Mouse (Mus musculus): ENCODE measurements around the gene A730071L15Rik.

The A730071L15Rik gene

GRCm38 (mm10) chr11:6180811-6181399 is 18.9 kb upstream of the A730071L15Rik start:
- in situ Hi-C loops (cut with MboI; ENCODE audit: unreplicated experiment in 2 of 2): loop anchor here (10.0 kb wide), 2 partner anchors 156 to 666 kb away; no protein-coding TSS in a partner anchor

DNA sequence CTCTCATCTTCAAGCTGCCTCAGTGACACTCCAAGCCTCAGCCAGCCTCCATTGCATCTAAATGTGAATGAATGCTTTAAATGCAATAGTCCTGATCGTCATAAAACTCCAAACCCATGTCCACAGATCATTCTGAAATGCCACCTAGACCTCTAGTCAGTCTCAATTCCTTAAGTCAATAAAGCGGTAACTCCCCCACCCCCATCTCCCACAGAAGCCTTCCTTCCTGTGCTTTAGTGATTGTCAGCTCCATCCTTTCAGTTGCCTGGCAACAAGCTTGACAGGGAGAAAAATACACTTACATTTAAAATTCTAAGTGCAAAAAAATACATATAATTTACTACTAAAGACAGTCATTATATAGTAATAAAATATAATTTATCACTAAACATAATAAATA is 16.6 kb upstream of the A730071L15Rik start:
- in situ Hi-C loops (cut with MboI; ENCODE audit: unreplicated experiment in 2 of 2): loop anchor here (10.0 kb wide), 2 partner anchors 158 to 668 kb away; no protein-coding TSS in a partner anchor

DNA sequence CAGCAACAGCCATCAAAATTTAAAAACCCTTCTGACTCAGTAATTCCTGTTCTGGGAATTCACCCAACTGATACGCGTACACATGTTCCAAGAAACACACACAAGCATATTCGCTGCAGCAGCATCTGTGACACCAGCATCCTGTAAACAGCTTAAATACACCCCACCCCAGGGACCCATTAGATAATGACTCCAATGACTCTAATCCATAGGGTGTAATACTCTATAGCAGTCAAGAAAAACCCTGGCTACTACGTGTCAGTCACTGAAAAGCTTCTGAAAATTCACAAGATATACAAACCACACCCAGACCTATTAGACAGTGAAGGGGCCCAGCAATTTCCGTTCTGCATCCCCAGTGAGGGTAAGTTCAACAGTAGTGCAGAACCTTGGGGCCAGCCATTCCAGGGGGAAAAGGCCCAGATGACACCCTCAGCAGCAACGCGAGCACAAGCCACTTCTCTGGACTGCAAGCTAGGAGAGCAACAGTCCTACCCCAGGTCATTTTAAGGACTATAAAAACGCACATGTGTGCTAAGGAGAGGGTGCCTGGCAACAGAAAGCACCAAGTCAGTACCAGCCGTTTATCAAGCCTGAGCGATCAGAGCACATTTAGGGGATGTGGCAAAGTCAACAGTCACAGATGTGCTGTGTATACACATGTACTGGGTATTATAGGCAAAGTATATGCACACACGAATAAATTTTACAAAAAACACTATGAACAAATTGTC is 15.5 kb upstream of the A730071L15Rik start:
- in situ Hi-C loops (cut with MboI; ENCODE audit: unreplicated experiment in 2 of 2): loop anchor here (10.0 kb wide), 2 partner anchors 160 to 670 kb away; no protein-coding TSS in a partner anchor

DNA sequence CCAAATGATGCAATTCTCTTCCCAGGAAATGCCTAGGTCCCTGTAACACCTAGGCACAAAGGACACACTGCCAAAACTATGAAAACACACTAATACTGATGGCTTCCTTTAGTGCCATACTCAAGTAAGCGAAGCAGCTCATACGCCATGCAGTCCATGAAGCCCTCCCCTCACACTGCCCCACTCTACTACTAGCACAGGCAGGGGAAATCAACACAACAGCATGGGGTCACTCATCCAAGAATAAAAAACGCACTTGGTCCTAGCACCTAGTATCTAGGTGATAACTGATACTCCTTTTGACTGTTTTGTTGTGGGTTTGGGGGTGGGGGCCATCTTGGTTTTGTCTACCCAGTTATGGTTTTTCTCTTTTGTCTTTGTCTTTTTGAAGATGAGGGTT is 12.4 kb upstream of the A730071L15Rik start:
- in situ Hi-C loops (cut with MboI; ENCODE audit: unreplicated experiment in 2 of 2): loop anchor here (5.0 to 10.0 kb wide), 3 partner anchors 163 to 673 kb away; no protein-coding TSS in a partner anchor

- in situ Hi-C loops (cut with MboI; ENCODE audit: unreplicated experiment in 2 of 2): loop anchor here (5.0 to 10.0 kb wide), 3 partner anchors 163 to 673 kb away; no protein-coding TSS in a partner anchor
Observed at GRCm38 (mm10) chr11:6187878-6188277, 12.0 kb upstream of the A730071L15Rik start.

DNA sequence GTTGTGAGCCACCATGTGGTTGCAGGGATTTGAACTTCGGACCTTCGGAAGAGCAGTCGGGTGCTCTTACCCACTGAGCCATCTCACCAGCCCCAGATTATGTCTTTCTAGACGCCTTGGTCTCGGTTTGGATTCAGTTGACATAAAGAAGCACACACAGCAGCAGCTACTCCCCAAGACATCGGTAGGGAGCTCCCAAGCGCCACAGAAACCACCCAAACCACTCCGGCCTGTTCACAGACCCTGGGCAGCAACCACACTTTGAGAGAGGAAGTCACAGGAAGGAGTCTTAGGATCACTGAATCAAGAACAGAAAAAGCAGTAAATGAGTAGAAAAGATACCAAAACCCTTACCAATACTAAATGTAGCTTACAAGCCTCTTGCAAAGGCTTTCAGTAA is 3.0 kb upstream of the A730071L15Rik start:
- in situ Hi-C loops (cut with MboI; ENCODE audit: unreplicated experiment in 2 of 2): loop anchor here (5.0 to 10.0 kb wide), 2 partner anchors 71 to 428 kb away; partner anchors contain the start of genes Ddx56 (in 1 of the 2) and Tbrg4 (in 1 of the 2)

- in situ Hi-C loops (cut with MboI; ENCODE audit: unreplicated experiment in 2 of 2): loop anchor here (5.0 to 10.0 kb wide), 2 partner anchors 69 to 426 kb away; partner anchors contain the start of genes Ddx56 (in 1 of the 2) and Tbrg4 (in 1 of the 2)
Observed at GRCm38 (mm10) chr11:6198449-6198848, 1.4 kb upstream of the A730071L15Rik start.

DNA sequence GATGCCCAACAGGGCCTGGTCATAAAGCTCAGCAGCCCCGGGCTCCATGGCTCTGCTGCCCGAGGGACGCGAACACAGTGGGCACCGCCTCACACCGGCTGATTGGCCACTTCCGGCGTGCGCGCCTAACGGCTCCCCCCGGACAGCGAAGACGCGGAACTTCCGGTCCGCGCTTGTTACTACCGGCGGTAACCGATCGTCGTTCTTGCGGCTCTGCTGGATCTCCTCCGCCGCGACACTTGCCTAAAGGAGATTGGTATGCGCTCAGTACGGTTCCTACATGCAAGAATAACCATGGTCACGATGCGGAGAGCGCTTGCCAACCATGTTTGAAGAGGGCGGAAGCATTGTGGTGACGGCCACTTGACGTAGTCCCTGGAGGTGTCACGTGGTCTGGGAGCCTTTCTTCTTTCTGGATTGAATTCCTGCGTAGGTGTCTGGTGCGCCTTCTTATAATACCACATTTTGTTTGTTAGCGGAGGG is 299 bp downstream of the A730071L15Rik start, which contains the start of gene Nudcd3:
Gene Nudcd3, minus strand, starts transcription at position 329 of the 483 bp plus-strand sequence.
- in situ Hi-C loops (cut with MboI; ENCODE audit: unreplicated experiment in 2 of 2): loop anchor here (5.0 to 25.0 kb wide), 2 partner anchors 67 to 613 kb away; partner anchors contain the start of gene Ddx56 (in 1 of the 2)

DNA sequence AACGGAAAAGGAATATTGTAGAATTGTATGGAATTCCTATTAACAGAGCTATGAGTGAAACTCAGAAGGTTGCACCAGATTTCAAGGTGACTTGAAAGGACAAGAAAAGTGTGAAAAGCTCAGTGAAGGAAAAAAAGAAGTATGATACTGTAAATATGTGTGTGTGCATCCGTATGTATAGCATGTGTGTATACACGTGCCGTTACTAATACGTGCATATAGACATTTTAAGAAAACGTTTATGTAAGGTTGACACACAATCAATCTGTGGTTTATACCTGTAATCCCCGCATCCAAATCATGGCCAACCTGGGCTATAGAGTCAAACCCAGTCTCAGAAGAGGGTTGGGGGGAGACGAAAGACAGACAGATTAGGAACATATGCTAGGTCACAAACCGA is 741 bp downstream of the A730071L15Rik start:
- in situ Hi-C loops (cut with MboI; ENCODE audit: unreplicated experiment in 2 of 2): loop anchor here (5.0 to 25.0 kb wide), 2 partner anchors 67 to 613 kb away; partner anchors contain the start of gene Ddx56 (in 1 of the 2)

GRCm38 (mm10) chr11:6207090-6207489 is 7.3 kb downstream of the A730071L15Rik start:
- in situ Hi-C loops (cut with MboI; ENCODE audit: unreplicated experiment in 2 of 2): loop anchor here in 1 of 2 experiments (25.0 kb wide), 1 partner anchor 620 kb away; no protein-coding TSS in a partner anchor

DNA sequence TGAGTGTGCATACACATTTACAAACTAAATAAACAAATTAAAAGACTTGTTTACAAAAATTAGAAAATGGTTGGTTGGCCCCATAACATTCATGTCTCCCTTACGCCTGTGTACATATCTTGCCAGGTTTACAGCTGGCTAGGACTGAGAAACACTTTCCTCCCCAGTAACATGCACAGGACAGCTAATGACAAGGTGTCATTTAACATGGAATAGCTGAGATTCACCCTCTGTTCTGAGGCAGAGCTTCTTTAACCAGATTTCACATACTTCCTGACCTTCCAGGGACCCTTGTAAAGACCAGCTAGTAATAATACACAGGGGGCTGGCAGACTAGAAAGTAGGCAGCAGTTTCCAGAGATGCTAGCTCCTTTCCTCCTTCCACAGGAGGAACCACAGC is 8.3 kb downstream of the A730071L15Rik start:
- in situ Hi-C loops (cut with MboI; ENCODE audit: unreplicated experiment in 2 of 2): loop anchor here in 1 of 2 experiments (25.0 kb wide), 1 partner anchor 621 kb away; no protein-coding TSS in a partner anchor

- in situ Hi-C loops (cut with MboI; ENCODE audit: unreplicated experiment in 2 of 2): loop anchor here in 1 of 2 experiments (25.0 kb wide), 1 partner anchor 630 kb away; no protein-coding TSS in a partner anchor
Observed at GRCm38 (mm10) chr11:6216834-6217233, 17.0 kb downstream of the A730071L15Rik start.

GRCm38 (mm10) chr11:6218189-6218896 is 18.5 kb downstream of the A730071L15Rik start:
- in situ Hi-C loops (cut with MboI; ENCODE audit: unreplicated experiment in 2 of 2): loop anchor here in 1 of 2 experiments (25.0 kb wide), 1 partner anchor 631 kb away; no protein-coding TSS in a partner anchor

DNA sequence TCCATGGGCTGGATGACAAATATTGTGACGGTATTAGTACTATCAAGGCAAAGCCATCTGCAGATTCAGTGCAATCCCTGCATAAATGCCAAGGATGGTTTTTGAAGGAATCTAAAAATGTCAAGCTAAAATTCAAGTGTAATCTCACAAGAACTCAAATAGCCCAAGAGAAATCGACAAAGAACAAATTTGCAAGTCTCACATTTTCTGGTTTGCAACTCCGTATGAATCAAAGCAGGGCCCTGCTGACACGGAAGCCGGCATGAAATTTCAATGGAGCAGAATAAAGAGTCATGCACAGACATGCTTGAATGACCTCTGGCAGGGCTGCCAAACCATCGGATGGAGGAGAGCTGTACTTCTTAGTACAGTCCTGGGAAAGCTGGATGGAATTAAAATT is 20.1 kb downstream of the A730071L15Rik start:
- in situ Hi-C loops (cut with MboI; ENCODE audit: unreplicated experiment in 2 of 2): loop anchor here in 1 of 2 experiments (25.0 kb wide), 1 partner anchor 633 kb away; no protein-coding TSS in a partner anchor

GRCm38 (mm10) chr11:6222187-6222586 is 22.4 kb downstream of the A730071L15Rik start:
- in situ Hi-C loops (cut with MboI; ENCODE audit: unreplicated experiment in 2 of 2): loop anchor here in 1 of 2 experiments (25.0 kb wide), 1 partner anchor 635 kb away; no protein-coding TSS in a partner anchor

DNA sequence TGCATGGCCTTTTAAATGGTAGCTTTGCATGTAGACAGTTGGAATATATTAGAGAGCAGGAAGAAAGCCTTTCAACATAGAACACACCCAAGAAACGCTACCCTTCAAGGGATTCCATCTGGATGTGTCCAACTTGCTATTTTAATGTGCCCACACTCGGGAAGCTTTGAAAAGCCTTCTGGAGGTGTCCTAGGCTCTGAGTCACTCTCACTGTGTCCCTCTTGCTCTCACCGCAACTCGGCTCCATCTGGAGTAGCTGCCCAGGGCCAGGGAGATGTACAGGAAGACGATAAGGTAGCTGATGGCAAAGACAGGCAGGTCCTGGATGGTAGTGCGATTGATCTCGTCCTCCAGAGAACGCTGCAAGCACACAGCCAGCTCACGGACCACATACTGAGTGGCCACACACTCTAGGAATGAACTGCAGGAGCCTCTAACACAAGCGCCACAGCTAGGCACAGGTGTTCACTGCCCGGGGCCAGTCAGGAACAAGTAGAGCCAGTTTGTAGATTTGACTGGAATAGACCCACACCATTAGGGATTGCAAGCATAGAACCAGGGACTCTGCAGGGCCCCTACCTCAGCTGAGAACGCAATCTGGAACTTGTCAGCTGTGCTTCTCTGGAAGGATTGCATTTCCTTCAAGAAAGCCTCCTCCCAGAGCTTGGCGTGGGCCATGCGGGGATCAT is 24.9 kb downstream of the A730071L15Rik start:
- in situ Hi-C loops (cut with MboI; ENCODE audit: unreplicated experiment in 2 of 2): loop anchor here in 1 of 2 experiments (25.0 kb wide), 1 partner anchor 637 kb away; no protein-coding TSS in a partner anchor

DNA sequence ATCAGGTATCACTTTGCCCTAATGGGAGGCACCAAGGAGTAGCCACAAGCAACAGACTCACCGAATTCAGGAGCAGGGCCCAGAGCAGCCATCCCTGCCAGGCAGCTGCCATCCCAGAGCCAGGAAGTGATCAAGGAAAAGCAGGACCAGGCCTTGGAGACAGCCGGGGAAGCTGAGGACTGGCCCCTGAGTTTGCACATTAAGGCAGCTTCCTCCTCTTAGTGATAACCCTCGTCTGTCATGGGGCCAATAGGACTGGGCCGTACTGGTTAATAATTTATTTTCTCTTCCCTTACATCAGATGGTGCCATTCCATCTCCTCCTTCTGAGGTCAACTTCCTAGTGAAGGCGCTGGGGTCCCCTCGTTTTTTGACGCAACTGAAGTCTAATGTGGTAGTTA is 30.2 kb downstream of the A730071L15Rik start, which contains the start of gene Npc1l1:
Gene Npc1l1, minus strand, starts transcription at position 132 of the 400 bp plus-strand sequence.
- in situ Hi-C loops (cut with MboI; ENCODE audit: unreplicated experiment in 2 of 2): no loop called here

- in situ Hi-C loops (cut with MboI; ENCODE audit: unreplicated experiment in 2 of 2): no loop called here
Observed at GRCm38 (mm10) chr11:6233025-6233424, 33.2 kb downstream of the A730071L15Rik start.

GRCm38 (mm10) chr11:6244707-6245106 is 44.9 kb downstream of the A730071L15Rik start:
- in situ Hi-C loops (cut with MboI; ENCODE audit: unreplicated experiment in 2 of 2): no loop called here

All from v-Abl transformed pro-B cells (cell line).